Mouse (Mus musculus) heart, postnatal 25 days (tissue): Measurements from ENCODE around the gene Ptprn. TPM values are rescaled to one million over a fixed set of nuclear protein-coding genes. Genes with fewer than 3 reads are reported as not detected.
"Not testable (repeated sequence)": the region's sequence is repeated elsewhere in the genome, so short reads cannot be mapped to it uniquely, and the experiment has no call there.

Experiments used
- DNase-seq: peaks from one replicate; pipeline ENCODE4 v3.0.0; 2022; ENCODE audit warnings: low spot score
- intact Hi-C: fragments of 180-260 bp; cut with DNase I; formaldehyde crosslinking; loops from one replicate; pipeline ENCODE4 v1.15.1; 2025
- total RNA-seq, 2 experiments: library from RNA; stranded (reverse); gene quantifications; 2 replicates each; pipeline ENCODE4 v1.2.3; 2021

Gene Ptprn
- total RNA-seq, 2 experiments from 2014 or later, result 0.86 to 0.92 TPM

- no peak for DNase-seq
- intact Hi-C loops, result loop anchor here (5.0 kb wide), 2 partner anchors 63 to 307 kb away; partner anchors contain the start of gene Dnpep
Observed at GRCm38 (mm10) chr1:75253849-75254624, 10.3 kb downstream of the Ptprn start.

GRCm38 (mm10) chr1:75253029-75253428, 11.3 kb downstream of the Ptprn start:
- intact Hi-C loops, result loop anchor here (5.0 kb wide), 2 partner anchors 64 to 306 kb away; partner anchors contain the start of gene Dnpep
- DNase-seq, result no peak

GRCm38 (mm10) chr1:75252308-75252707, 12.0 kb downstream of the Ptprn start:
- no peak for DNase-seq
- intact Hi-C loops, result loop anchor here (5.0 kb wide), 2 partner anchors 65 to 305 kb away; partner anchors contain the start of gene Dnpep

GRCm38 (mm10) chr1:75251112-75251970, 13.0 kb downstream of the Ptprn start:
- intact Hi-C loops, result loop anchor here (5.0 kb wide), 2 partner anchors 66 to 304 kb away; partner anchors contain the start of gene Dnpep
- peak; percentile 51 for DNase-seq

- intact Hi-C loops, result loop anchor here (1.0 to 5.0 kb wide), 3 partner anchors 16 to 303 kb away; partner anchors contain the start of gene Dnpep
- DNase-seq, result no peak
Observed at GRCm38 (mm10) chr1:75250498-75250897, 13.8 kb downstream of the Ptprn start.

GRCm38 (mm10) chr1:75248041-75248772, 16.1 kb downstream of the Ptprn start:
- intact Hi-C loops, result no loop called here
- peak; percentile 53 for DNase-seq

- no peak for DNase-seq
- intact Hi-C loops, result no loop called here
Observed at GRCm38 (mm10) chr1:75247071-75247930, 17.0 kb downstream of the Ptprn start.

GRCm38 (mm10) chr1:75244836-75245235, 19.5 kb downstream of the Ptprn start:
- intact Hi-C loops, result no loop called here
- no peak for DNase-seq

- no peak for DNase-seq
- intact Hi-C loops, result no loop called here
Observed at GRCm38 (mm10) chr1:75244175-75244826, 20.0 kb downstream of the Ptprn start.

- no peak for DNase-seq
- intact Hi-C loops, result no loop called here
Observed at GRCm38 (mm10) chr1:75243411-75243810, 20.9 kb downstream of the Ptprn start.

GRCm38 (mm10) chr1:75239591-75239990, 24.7 kb downstream of the Ptprn start:
- intact Hi-C loops, result no loop called here
- no peak for DNase-seq

GRCm38 (mm10) chr1:75236117-75237050, 27.9 kb downstream of the Ptprn start, which contains the start of gene Dnajb2:
Gene Dnajb2, plus strand, starts transcription at chr1:75236406.
- DNase-seq, result peak; percentile 82
- intact Hi-C loops, result no loop called here

GRCm38 (mm10) chr1:75234606-75235005, 29.7 kb downstream of the Ptprn start:
- peak; percentile 41 for DNase-seq
- intact Hi-C loops, result loop anchor here (1.0 kb wide), 1 partner anchor 16 kb away; no protein-coding TSS in a partner anchor

- intact Hi-C loops, result loop anchor here (2.0 kb wide), 1 partner anchor 14 kb away; the partner anchor contains the start of gene Tuba4a
- DNase-seq, result not testable (repeated sequence)
Observed at GRCm38 (mm10) chr1:75232489-75232888, 31.8 kb downstream of the Ptprn start.

GRCm38 (mm10) chr1:75231664-75232152, 32.6 kb downstream of the Ptprn start, which contains the start of gene A630095N17Rik:
Gene A630095N17Rik, minus strand, starts transcription at chr1:75232102.
- DNase-seq, result no peak
- intact Hi-C loops, result loop anchor here (2.0 kb wide), 1 partner anchor 13 kb away; the partner anchor contains the start of gene Tuba4a

- intact Hi-C loops, result no loop called here
- DNase-seq, result no peak
Observed at GRCm38 (mm10) chr1:75231224-75231623, 33.1 kb downstream of the Ptprn start.
